Mouse (Mus musculus) kidney, postnatal 4 days (tissue): ENCODE measurements around the gene Tmem45a2.
"Not testable (repeated sequence)": the region's sequence is repeated elsewhere in the genome, so short reads cannot be mapped to it uniquely, and the experiment has no call there.

Source experiments
- DNase-seq, 2 experiments: peaks; one replicate each; pipeline ENCODE4 v3.0.0; 2021; ENCODE audit warnings: mixed read lengths in 2 of 2

The Tmem45a2 gene

DNA sequence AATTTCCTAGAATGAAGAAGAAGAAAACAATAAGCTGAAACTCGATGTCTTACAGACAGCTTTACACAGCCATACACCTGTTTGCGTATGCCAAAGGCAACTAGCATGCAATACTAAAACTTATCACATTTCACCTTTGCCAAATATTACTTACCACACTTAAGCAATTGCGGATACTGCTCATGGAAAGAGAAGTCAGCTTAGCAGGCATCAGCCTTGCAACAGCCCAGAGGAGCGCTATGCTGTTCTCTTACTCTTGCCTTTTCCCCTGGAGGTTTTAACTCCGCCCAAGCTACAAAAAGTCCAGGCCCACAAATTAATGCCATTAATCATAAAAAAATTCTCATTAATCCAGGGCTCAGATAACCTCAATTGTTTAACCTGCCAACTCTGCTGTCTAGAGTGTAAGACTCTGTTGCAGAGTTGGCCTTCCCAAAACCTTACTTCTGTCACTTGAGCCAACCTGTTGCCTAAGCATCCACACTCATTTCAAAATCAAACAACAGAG, at the start of gene Tmem45a2:
Gene Tmem45a2, minus strand, starts transcription at position 241 of the 508 bp plus-strand sequence.
- DNase-seq = no peak

DNA sequence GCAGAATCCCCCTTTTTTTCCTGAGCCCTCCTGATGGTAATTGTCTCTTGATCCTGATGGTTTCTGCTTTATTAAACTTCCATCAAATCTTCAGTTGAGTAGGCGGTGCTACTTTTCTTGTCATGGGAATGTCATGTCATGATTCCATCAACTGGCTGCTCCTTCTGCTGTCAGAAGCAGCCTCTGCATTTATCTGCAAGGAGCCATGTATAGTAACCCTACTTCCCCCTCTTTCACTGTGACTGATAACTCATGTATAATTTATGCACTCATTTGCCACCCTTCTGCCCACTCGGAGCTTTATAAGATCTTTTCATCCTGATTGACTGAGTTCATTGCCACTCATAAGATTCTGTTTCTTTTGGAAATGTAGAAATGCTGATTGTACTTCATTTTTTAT, 46.4 kb upstream of the Tmem45a2 start:
- no peak for DNase-seq

DNA sequence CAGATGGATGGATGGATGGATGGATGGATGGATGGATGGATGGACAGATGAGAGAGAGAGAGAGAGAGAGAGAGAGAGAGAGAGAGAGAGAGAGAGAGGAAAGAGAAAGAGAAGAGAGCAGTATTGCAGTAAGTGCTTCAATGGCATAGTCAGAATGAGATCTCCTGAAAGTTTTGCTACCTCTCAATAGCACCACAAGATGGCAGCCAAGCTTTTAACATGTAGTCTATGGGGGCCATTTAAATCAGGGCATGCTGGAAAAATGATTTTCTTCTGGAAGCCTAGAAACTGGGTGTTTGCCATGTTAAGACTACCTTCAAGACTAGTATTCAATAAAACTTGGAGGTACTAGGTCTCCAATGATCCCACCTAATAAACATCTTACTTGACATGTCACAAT, 44.9 kb upstream of the Tmem45a2 start:
- DNase-seq = no peak

DNA sequence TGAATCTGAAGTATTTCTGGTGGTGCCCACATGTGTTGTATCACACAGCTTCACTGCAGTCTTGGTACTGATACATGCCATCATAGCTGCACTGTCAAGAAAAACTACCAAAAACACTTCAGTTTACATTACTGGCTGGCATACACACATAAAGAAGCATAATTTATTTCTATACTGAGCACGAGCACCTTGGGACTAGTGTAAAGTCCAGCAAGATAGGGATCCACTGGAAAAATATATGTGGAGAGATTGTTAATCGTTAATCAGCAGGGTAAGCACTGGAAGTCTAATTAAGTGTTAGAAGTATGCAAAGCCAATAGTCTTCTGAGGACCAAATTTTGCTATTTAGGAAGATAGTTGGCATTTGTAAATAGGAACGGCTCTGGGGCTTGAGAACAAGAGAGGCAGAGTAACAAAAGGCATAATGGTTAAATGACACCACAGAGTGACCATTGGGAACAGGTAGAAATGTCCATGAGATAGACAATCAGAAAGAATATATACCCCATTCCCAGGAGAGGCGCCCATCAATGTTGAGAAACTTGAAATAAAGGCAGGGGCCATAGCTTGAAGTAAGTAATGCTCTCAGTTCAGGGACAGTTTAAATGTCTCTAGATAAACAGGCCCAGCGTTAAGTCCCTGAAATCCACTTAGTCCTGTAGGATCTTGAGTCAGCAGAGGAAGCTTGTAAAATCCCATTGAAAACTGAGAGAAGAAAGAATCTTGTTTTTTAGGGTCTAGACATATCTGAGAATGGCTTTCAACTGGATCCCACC, 35.2 kb upstream of the Tmem45a2 start:
- DNase-seq = no peak

DNA sequence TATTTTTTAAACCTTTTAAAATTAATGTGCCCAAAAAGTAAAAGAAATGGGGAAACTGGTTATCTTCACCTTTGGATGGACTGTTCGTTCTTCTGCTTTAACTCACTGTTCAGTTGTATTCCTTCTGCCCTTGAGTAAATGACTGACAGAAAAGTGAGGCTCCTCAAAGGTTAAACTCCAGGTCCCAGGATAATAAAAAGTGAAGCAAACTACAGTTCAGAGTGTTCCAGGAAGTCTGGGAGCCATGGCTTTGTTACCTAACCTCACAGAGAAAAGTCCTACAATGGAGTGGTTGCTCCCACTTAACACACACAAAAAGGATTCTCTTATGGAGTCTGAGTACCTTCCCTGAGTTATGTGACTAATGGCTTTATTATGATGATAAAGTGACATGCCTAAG, 30.0 kb upstream of the Tmem45a2 start:
- no peak for DNase-seq

DNA sequence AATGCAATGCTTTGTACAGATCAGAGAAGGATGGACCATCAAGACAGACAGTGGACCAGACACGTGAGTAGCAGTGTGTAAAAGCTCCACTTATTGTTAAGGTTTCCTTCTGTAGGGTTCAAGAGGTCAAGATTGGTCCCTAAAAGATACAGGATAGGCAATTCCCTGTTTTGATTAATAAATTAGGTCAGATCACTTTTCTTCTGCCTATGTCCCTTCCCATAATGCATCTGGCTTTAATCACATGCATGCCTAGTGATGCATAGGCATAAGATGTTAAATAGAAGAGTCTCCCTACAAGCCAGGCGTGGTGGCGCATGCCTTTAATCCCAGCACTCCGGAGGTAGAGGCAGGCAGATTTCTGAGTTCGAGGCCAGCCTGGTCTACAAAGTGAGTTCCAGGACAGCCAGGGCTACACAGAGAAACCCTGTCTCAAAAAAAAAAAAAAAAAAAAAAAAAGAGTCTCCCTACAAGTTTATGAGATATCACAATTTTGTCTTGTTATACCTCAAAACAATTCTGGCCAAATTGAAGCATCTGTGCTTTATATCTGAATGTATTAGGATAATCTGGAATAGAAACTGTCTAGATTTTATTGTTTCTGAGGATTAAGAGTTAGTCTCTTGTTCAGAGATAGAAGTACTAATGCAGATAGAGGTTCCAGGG, 28.5 kb upstream of the Tmem45a2 start:
- no peak for DNase-seq

DNA sequence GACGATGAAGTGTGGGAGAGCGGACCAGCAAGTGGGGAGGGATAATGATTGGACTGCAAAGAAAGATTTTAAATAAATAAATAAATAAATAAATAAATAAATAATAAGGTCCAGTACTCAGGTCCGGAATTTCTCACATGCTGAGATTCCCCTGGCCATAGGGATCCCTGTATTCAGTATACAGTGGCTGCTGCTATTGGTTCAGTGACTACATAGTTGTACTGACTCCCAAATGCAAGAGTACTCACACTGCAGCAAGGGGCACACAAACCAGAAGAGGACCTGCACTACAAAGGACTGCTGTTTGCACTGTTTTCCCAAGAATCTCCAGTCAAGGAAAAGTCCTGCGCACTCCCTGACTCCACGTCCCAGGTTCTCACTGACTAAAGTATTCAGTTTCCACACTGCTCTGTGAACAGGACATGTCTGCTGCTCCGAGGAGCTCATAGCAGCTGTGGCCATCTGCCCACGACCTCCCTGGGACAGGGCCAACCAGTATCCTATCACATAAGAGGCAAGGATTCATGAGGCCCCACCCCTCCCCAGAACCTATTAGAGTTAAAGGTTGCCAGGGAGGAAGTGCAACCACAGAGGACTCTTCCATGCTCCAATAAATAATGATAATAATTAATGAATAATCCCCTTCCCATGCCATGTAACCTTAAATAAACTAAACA, 27.4 kb upstream of the Tmem45a2 start:
- peak; percentile 41 to 56 for DNase-seq

DNA sequence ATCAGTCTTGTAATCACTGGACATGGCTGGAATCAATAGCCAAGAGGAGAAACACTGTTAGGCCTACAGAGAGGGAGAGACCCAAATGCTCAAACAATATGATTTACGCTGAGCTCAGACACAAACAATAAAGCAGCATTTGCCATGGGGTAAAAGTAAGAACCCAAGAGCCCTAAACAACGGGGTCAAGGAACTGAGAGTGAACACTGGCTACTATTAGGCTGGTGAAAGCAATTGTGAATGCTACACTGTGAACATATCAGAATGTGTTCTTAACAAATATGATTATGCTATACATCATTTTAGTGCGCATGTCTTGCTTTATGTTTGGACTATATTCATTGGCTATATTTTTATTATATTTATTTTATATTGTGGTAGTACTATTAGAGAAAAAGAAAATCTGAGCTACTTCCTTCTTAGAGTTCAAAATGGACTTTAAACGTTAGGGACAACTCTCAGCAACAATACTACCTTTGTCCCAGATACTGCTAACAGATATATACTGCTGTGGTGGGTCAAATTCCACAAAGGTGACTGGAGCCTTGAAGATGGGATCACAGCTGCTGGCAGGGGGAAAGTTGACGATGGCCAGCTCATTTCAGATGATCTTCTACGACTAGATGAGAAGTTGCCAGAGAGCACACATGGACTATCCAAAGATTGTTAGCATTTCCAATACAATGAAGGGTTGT, 21.9 kb upstream of the Tmem45a2 start:
- DNase-seq = no peak

DNA sequence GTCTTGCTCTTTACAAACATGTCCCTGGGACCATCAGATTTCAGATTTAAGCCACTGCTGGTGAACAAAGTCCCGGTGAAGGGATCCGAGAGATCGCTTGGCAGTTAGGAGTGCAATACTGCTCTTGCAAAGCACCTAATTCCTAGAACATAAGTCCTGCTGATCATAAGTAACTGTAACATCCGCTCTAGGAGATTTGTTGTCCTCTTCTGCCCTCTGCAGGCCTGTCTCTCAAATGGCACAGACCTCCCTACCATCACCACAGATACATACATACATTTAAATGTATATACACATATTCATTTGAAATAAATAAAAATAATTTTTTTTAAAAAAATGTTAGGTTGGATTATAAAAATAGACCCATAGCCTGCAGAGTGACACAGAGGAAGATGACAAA, 21.3 kb upstream of the Tmem45a2 start:
- peak; percentile 60 to 64 for DNase-seq

DNA sequence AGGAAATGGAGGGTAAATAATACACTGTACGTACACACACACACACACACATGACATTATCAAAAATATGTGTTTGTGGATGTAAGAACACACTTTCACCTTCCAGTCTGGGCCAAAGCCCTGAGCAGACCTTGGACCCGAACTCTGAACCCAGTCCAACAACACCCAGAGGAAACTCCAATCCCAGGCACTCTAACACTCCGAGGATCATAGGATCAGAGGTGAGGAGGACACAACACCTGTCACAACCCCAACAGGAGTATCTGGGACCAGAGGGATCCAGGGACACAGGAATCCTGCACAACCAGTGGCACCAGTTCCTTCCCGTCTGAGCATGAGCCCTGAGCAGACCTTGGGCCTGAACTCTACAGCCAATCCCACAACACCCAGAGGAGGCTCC, 8.4 kb upstream of the Tmem45a2 start:
- DNase-seq = no peak

DNA sequence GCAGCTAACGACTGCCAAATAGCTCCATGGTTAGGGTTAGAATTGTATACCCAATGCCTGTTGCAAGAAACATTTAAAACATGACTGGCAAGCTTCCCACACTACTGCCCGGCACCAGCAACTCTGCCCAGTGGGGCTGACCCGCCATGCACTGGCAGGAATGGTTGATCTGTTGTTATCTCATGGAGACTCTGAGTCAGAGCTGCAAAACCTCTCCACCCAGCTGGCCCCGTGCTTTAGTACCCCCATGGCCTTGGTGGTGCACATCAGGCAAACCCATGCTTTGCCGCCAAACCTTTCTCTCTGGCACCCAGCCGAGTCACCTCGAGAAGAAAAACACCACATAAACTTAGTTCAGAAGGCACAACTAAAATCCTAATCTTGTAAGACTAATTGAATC, 4.8 kb upstream of the Tmem45a2 start:
- no peak for DNase-seq

DNA sequence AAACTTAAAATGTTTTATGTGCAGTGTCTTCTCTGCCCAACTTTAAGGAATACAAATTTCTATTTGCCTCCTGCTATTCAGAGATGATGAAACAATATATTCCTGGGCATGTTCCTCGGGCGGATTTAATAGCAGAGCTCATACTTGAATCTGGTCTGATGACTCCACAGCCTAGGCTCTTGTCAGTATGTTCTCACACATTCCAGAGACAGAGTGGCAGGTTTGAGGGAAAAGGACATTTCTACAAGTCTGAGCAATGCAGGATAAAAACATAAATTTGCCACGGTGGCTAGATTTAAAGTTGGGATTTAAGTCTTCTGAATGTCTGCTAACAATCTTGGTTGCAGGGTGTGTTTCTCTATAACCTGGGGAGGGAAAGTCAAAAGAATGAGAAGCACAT, 9.1 kb downstream of the Tmem45a2 start:
- no peak for DNase-seq

DNA sequence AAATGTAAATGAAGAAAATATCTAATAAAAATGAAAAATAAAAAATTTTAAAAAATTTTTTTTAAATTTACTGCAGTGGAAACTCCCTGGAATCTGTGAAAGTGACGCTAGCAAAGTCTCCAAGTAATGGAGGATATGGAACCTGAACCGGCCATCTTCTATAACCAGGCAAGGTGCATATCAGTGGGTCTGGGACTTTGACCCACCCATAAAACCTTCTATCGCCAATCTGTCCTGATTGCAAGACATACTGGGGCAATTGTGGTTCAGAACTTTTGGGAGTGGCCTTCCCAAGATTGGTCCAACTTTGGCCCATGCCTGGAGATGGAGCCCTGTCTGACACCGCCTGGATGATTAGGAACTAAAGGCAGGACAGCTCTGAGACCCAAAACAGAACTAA, 14.2 kb downstream of the Tmem45a2 start:
- DNase-seq = no peak

DNA sequence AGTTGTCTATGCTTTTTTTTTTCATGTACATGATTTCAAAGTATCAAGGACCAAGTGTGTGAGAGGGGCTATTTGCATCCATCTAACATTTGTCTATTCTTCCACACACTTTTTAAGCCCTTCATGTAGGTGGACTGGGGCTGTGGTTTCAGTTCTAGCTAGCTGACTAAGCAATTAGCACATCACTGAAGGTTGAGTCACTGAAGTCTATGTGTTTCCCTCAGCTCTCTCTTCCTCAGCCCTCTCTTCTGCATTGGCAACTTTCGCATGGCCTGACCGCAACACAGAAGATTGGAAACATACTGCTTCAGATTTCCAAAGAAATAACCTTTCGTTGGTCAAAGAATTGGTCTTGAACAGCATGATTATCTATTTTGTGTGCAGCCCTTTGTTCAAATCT, 21.2 kb downstream of the Tmem45a2 start:
- no peak for DNase-seq

DNA sequence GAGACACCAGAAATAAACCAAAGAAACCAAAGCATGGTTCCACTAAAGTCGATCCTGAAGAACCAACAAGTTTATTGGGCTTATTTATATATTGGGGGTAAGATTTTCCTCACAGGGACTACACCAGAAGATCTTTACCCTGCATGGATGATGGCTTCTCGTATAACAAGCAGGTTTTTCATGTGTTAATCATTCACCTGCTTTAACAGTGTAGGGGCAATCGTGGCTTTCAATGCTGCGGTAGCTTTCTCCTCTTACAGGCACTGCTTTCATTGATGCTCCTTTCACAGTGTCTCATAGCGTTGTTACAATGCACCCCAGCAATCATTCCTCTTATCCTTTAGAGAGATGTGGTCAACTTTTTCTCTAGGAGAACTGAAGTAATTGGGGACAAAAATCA, 32.6 kb downstream of the Tmem45a2 start:
- no peak for DNase-seq

DNA sequence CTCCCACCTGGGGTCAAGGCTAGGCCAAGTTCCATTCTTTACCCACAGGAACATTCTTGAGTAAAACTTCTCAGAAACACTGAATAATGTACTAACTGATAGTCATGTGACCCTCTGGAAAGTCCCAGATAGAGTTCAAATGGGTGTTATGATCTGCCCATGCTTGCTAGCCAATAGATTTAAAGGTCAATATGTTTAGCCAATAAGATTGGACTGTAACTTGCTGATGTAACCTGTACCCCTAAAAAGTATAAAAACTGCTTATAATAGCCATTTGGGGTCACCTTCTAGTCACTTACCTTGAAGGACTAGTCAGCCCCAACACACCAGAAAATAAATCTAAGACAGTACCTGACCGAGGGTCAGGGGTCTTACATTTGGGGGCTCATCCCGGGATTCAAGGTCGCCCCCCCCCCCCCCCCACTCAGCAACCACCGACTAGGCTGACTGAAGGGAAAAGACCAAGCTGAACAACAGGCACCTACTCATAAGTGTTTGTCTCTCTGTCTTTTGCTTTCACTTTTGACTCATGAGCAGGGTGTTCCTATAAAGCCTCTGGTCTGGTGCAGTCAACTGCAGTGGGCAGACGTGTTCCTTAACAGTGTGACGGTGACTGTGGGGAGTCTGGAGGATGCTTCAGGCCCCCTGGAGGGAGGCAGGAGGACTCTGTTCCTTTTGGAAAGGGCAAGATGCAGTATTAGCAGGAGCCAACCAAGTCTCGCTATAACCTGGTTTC, 40.9 kb downstream of the Tmem45a2 start:
- no peak for DNase-seq

DNA sequence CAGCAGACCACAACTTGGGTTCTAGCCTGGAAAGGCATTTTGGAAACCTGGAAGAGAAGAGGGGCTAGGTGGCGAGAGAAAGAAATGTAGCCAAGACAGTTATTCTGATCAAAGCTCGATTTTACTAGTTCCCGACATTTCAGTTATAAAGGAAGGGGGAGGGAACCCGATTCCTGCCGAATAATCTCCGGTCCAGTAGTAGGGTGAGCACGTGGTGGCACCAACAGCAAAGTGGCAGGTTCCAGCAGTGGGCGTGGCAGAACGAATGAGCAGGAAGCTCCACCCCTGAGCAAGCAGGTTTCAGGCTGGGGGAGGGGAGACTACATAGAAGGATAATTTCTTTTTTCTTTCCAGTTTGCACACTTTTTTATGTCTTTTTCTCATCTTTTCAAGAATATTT, 72.9 kb downstream of the Tmem45a2 start:
- not testable (repeated sequence) for DNase-seq
